Mouse (Mus musculus) brain, embryonic 14.5 days (tissue): ENCODE data around the gene Ssr2.

ENCODE experiments used
- CTCF ChIP-seq: fragments of 200-500 bp; IDR thresholded peaks from 2 replicates; pipeline ENCODE4 v1.5.1; 2012; ENCODE audit warnings: inconsistent platforms, mild to moderate bottlenecking, moderate library complexity, borderline replicate concordance; ENCODE audit not compliant: insufficient read depth, insufficient read length; ENCODE audit errors: extremely low read depth
- POLR2A ChIP-seq: fragments of 200-500 bp; IDR thresholded peaks from 2 replicates; pipeline ENCODE4 v1.6.1; 2012; ENCODE audit warnings: mild to moderate bottlenecking, inconsistent platforms, borderline replicate concordance; ENCODE audit not compliant: poor library complexity, insufficient read depth, insufficient read length, severe bottlenecking; ENCODE audit errors: extremely low read depth

DNA sequence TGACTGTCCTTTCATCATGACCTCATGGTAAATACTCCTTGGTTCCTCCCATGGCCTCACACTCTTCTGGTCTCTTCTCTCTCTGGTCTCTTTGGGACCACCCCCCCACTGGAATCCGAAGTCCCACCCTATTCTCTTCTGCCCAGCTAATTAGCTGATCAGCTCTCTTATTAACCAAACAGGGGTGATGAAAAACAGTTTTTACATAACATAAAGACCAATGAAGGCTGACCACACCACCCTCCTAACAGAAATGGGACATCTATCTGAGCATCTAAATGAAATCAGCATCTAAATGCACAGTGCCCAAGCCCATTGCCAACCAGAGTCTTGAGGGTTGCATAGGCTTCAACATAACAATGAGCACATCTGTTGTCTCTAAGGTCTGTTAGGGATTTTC is 3.8 kb upstream of the Ssr2 start:
- no peak for TF ChIP-seq CTCF
- no peak for TF ChIP-seq POLR2A
